Mouse (Mus musculus): ENCODE measurements around the gene Lyl1. TPM values are rescaled to one million over a fixed set of nuclear protein-coding genes. Genes with fewer than 3 reads are reported as not detected.

The Lyl1 gene
- polyA plus RNA-seq, 1 experiment from 2014 or later, result 5.0 TPM

- Histone ChIP-seq H3K4me3 (ENCODE audit: low read depth, low read length) (no peak overlapping the region), H3K4me2 (ENCODE audit: low read depth, low read length, severe bottlenecking) (no peak overlapping the region), H3K9me3 (ENCODE audit: control insufficient read depth, low read length) (no peaks in the 10 kb centered on the region), H3K27me3 (ENCODE audit: control insufficient read depth, insufficient read depth, low read length) (peaks cover 44% of the 10 kb centered on the region), H3K27ac (ENCODE audit: low read depth, low read length) (no peak overlapping the region), H3K9ac (ENCODE audit: low read length) (no peak overlapping the region; the same call in 1 of the 2 replicates), H3K4me1 (replicated peaks; ENCODE audit: control insufficient read depth, insufficient read depth, low read length) (peaks cover 36% of the 10 kb centered on the region), H3K36me3 (ENCODE audit: control insufficient read depth, insufficient read depth, low read length) (no peaks in the 10 kb centered on the region)
- WGBS, result 45% methylated on average over 2 of the region's 2 CpGs
- DNase-seq (ENCODE audit: low spot score) (no peak), ATAC-seq (replicated peaks; ENCODE audit: low FRiP score) (no peak)
Observed at GRCm38 (mm10) chr8:84735597-84735996, 34.3 kb downstream of the Lyl1 start.

- H3K4me2 ChIP-seq (ENCODE audit: low read depth, low read length, severe bottlenecking), result no peak overlapping the region
- peaks cover 54% of the 10 kb centered on the region for H3K27me3 ChIP-seq (ENCODE audit: control insufficient read depth, insufficient read depth, low read length)
- H3K9ac ChIP-seq (ENCODE audit: low read length), result no peak overlapping the region
- WGBS, result 67% methylated on average over 4 of the region's 4 CpGs
- H3K36me3 ChIP-seq (ENCODE audit: control insufficient read depth, insufficient read depth, low read length), result no peaks in the 10 kb centered on the region
- DNase-seq (ENCODE audit: low spot score) (no peak), ATAC-seq (replicated peaks; ENCODE audit: low FRiP score) (no peak)
- no peaks in the 10 kb centered on the region for H3K9me3 ChIP-seq (ENCODE audit: control insufficient read depth, low read length)
- peaks cover 34% of the 10 kb centered on the region for H3K4me1 ChIP-seq (replicated peaks; ENCODE audit: control insufficient read depth, insufficient read depth, low read length)
- no peak overlapping the region for H3K4me3 ChIP-seq (ENCODE audit: low read depth, low read length)
- H3K27ac ChIP-seq (ENCODE audit: low read depth, low read length), result no peak overlapping the region
Observed at GRCm38 (mm10) chr8:84736521-84736920, 35.3 kb downstream of the Lyl1 start.

GRCm38 (mm10) chr8:84737608-84738007 is 36.4 kb downstream of the Lyl1 start:
- no peak overlapping the region for H3K27ac ChIP-seq (ENCODE audit: low read depth, low read length)
- under 1% methylated on average over 16 of the region's 16 CpGs for WGBS
- no peaks in the 10 kb centered on the region for H3K36me3 ChIP-seq (ENCODE audit: control insufficient read depth, insufficient read depth, low read length)
- H3K9ac ChIP-seq (ENCODE audit: low read length), result 0 out of 2 replicates have a peak overlapping the region, but pooled peaks have one; percentile 3
- H3K4me2 ChIP-seq (ENCODE audit: low read depth, low read length, severe bottlenecking), result peak overlapping the region; percentile 30; the same call in 1 of the 2 replicates
- ATAC-seq (replicated peaks; ENCODE audit: low FRiP score) (peak; percentile 60), DNase-seq (ENCODE audit: low spot score) (peak; percentile 89)
- H3K27me3 ChIP-seq (ENCODE audit: control insufficient read depth, insufficient read depth, low read length), result peaks cover 65% of the 10 kb centered on the region
- H3K4me1 ChIP-seq (replicated peaks; ENCODE audit: control insufficient read depth, insufficient read depth, low read length), result peaks cover 40% of the 10 kb centered on the region
- H3K9me3 ChIP-seq (ENCODE audit: control insufficient read depth, low read length), result no peaks in the 10 kb centered on the region
- H3K4me3 ChIP-seq (ENCODE audit: low read depth, low read length), result no peak overlapping the region

GRCm38 (mm10) chr8:84738266-84738665 is 37.0 kb downstream of the Lyl1 start:
- H3K9ac ChIP-seq (ENCODE audit: low read length), result peak overlapping the region; percentile 55
- H3K36me3 ChIP-seq (ENCODE audit: control insufficient read depth, insufficient read depth, low read length), result no peaks in the 10 kb centered on the region
- H3K4me1 ChIP-seq (replicated peaks; ENCODE audit: control insufficient read depth, insufficient read depth, low read length), result peaks cover 42% of the 10 kb centered on the region
- H3K4me3 ChIP-seq (ENCODE audit: low read depth, low read length), result no peak overlapping the region
- peaks cover 70% of the 10 kb centered on the region for H3K27me3 ChIP-seq (ENCODE audit: control insufficient read depth, insufficient read depth, low read length)
- H3K9me3 ChIP-seq (ENCODE audit: control insufficient read depth, low read length), result no peaks in the 10 kb centered on the region
- no peak overlapping the region for H3K27ac ChIP-seq (ENCODE audit: low read depth, low read length)
- ATAC-seq (replicated peaks; ENCODE audit: low FRiP score) (no peak), DNase-seq (ENCODE audit: low spot score) (no peak)
- WGBS, result 4% methylated on average over 10 of the region's 10 CpGs
- H3K4me2 ChIP-seq (ENCODE audit: low read depth, low read length, severe bottlenecking), result peak overlapping the region; percentile 15; the same call in 1 of the 2 replicates

DNA sequence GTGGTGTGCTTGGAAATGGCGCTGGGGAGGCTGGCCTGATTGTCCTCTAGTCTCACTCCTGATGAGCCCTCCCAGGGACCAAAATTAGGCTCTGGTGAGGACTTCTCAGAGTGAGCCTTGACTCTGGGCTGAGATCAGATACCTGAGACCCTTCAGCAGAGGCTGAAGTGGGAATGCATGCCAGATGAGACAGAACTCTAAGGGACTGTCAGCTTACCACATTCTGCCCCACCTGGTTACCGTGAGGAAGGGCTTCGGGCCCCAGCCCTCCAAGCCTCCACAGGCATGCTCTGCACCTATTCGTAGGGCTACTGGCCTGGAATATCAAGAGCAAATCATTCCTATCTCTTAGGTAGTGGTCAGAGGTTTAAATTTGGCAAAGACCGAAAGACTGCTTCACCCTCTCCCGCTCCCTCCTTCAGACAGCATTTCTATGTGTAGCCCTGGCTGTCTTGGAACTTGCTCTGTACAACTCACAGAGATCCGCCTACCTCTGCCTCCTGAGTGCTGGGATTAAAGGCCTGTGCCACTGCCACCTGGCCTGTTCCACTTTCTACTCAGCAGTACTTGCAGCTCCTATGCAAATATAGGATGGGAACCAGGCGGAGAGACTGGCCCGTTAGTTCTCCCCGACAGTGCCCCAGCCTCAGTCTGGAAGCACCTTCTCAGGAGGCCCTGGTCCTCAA is 37.6 kb downstream of the Lyl1 start:
- no peaks in the 10 kb centered on the region for H3K36me3 ChIP-seq (ENCODE audit: control insufficient read depth, insufficient read depth, low read length)
- H3K27me3 ChIP-seq (ENCODE audit: control insufficient read depth, insufficient read depth, low read length), result peaks cover 73% of the 10 kb centered on the region
- ATAC-seq (replicated peaks; ENCODE audit: low FRiP score) (no peak), DNase-seq (ENCODE audit: low spot score) (no peak)
- H3K9me3 ChIP-seq (ENCODE audit: control insufficient read depth, low read length), result no peaks in the 10 kb centered on the region
- H3K4me2 ChIP-seq (ENCODE audit: low read depth, low read length, severe bottlenecking), result no peak overlapping the region; the same call in 1 of the 2 replicates
- H3K27ac ChIP-seq (ENCODE audit: low read depth, low read length), result no peak overlapping the region
- H3K4me1 ChIP-seq (replicated peaks; ENCODE audit: control insufficient read depth, insufficient read depth, low read length), result peaks cover 47% of the 10 kb centered on the region
- peak overlapping the region; percentile 55; the same call in 1 of the 2 replicates for H3K9ac ChIP-seq (ENCODE audit: low read length)
- 32% methylated on average over 10 of the region's 10 CpGs for WGBS
- no peak overlapping the region for H3K4me3 ChIP-seq (ENCODE audit: low read depth, low read length)

DNA sequence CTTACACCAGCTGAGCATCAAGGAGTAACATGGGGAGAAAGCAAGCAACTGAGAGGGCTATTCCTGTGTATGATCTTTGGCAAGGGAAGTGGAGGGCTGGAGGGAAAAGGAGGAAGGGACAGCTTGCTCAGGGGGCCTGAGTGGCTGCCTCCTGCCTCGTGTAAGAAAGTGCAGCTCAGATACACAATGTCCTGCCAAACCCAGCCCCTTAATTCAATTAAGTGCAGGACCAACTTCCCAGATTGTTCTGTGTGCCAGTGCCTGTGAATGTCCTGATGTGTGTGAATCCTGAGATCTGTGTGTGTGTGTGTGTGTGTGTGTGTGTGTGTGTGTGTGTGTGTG is 38.1 kb downstream of the Lyl1 start:
- no peak for DNase-seq (ENCODE audit: low spot score)
- Histone ChIP-seq H3K9me3 (ENCODE audit: control insufficient read depth, low read length) (no peaks in the 10 kb centered on the region), H3K4me1 (replicated peaks; ENCODE audit: control insufficient read depth, insufficient read depth, low read length) (peaks cover 52% of the 10 kb centered on the region), H3K4me3 (ENCODE audit: low read depth, low read length) (no peak overlapping the region), H3K4me2 (ENCODE audit: low read depth, low read length, severe bottlenecking) (no peak overlapping the region), H3K27ac (ENCODE audit: low read depth, low read length) (no peak overlapping the region), H3K27me3 (ENCODE audit: control insufficient read depth, insufficient read depth, low read length) (peaks cover 74% of the 10 kb centered on the region), H3K36me3 (ENCODE audit: control insufficient read depth, insufficient read depth, low read length) (no peaks in the 10 kb centered on the region), H3K9ac (ENCODE audit: low read length) (0 out of 2 replicates have a peak overlapping the region, but pooled peaks have one; percentile 55)
- WGBS, result 0% methylated on average over 1 of the region's 1 CpGs
- no peak for ATAC-seq (replicated peaks; ENCODE audit: low FRiP score)

DNA sequence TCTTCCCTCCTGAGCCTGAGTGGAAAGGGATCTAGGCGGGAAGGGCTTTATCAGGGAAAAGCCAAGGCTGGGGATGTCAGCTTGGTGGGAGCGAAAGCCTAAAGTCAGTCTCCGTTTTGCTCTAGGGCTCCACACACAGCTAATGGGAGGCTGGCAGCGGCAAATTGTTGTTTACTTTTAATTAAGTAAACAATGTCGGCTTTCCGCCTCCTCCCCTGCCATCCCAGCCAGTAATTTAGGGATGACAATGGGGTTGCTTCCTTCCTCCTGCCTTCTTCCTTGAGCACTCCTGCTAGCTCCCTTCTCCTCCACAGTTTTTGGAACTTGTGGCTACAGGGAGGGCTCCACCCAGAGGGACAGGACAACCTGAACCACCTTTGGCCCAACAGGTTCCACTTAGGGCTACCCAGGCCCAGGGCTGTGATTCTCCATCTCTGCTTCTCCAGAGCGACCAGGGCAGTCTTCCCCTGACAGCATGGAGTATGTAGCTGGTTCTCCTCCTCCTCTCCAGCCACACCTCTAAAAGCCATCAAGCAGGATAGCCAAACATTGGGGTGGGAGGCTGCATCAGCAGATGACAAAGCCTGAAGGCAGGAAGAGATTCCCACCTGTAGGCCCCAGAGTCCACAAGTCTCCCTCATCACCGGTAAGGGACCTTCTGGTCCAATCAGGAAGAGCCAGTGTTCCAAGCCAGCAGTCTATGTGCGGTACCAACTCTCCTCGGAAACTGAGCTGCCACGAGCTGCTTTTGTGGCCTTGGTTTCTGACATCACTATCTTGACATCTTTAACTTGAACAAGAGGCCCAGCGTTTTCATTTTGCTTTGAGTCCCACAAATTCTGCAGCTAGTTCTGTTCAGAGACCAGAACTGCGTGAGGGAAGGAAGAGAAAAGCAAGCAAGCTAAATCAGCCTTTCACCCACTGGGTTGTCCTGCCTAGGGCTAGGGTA is 39.9 kb downstream of the Lyl1 start:
- ATAC-seq (replicated peaks; ENCODE audit: low FRiP score) (no peak), DNase-seq (ENCODE audit: low spot score) (no peak)
- 19% methylated on average over 13 of the region's 13 CpGs for WGBS
- H3K9me3 ChIP-seq (ENCODE audit: control insufficient read depth, low read length), result no peaks in the 10 kb centered on the region
- H3K4me2 ChIP-seq (ENCODE audit: low read depth, low read length, severe bottlenecking), result no peak overlapping the region
- H3K36me3 ChIP-seq (ENCODE audit: control insufficient read depth, insufficient read depth, low read length), result no peaks in the 10 kb centered on the region
- peaks cover 63% of the 10 kb centered on the region for H3K4me1 ChIP-seq (replicated peaks; ENCODE audit: control insufficient read depth, insufficient read depth, low read length)
- no peak overlapping the region for H3K4me3 ChIP-seq (ENCODE audit: low read depth, low read length)
- H3K27me3 ChIP-seq (ENCODE audit: control insufficient read depth, insufficient read depth, low read length), result peaks cover 74% of the 10 kb centered on the region
- H3K27ac ChIP-seq (ENCODE audit: low read depth, low read length), result no peak overlapping the region; the same call in 1 of the 2 replicates
- no peak overlapping the region for H3K9ac ChIP-seq (ENCODE audit: low read length)

- Histone ChIP-seq H3K9ac (ENCODE audit: low read length) (peak overlapping the region; percentile 44), H3K27ac (ENCODE audit: low read depth, low read length) (peak overlapping the region; percentile 37), H3K27me3 (ENCODE audit: control insufficient read depth, insufficient read depth, low read length) (peaks cover 76% of the 10 kb centered on the region), H3K9me3 (ENCODE audit: control insufficient read depth, low read length) (no peaks in the 10 kb centered on the region), H3K4me3 (ENCODE audit: low read depth, low read length) (no peak overlapping the region), H3K36me3 (ENCODE audit: control insufficient read depth, insufficient read depth, low read length) (no peaks in the 10 kb centered on the region), H3K4me2 (ENCODE audit: low read depth, low read length, severe bottlenecking) (peak overlapping the region; percentile 32; the same call in 1 of the 2 replicates), H3K4me1 (replicated peaks; ENCODE audit: control insufficient read depth, insufficient read depth, low read length) (peaks cover 62% of the 10 kb centered on the region)
- 2% methylated on average over 32 of the region's 32 CpGs for WGBS
- DNase-seq (ENCODE audit: low spot score) (peak; percentile 84), ATAC-seq (replicated peaks; ENCODE audit: low FRiP score) (peak; percentile 39)
Observed at GRCm38 (mm10) chr8:84742171-84743053, 41.2 kb downstream of the Lyl1 start.

Data from forebrain, embryonic 11.5 days (tissue).